Mouse (Mus musculus) lung, postnatal 36 days (tissue): Measurements from ENCODE around the gene Mrap2.

Experiments used
- DNase-seq: peaks from one replicate; pipeline ENCODE4 v3.0.0; 2022; ENCODE audit warnings: mixed read lengths

Gene Mrap2

GRCm38 (mm10) chr9:87182231-87182630, 38.1 kb downstream of the Mrap2 start:
- no peak for DNase-seq

- DNase-seq = no peak
Observed at GRCm38 (mm10) chr9:87187336-87187735, 43.2 kb downstream of the Mrap2 start.

- no peak for DNase-seq
Observed at GRCm38 (mm10) chr9:87193721-87194120, 49.6 kb downstream of the Mrap2 start.

DNA sequence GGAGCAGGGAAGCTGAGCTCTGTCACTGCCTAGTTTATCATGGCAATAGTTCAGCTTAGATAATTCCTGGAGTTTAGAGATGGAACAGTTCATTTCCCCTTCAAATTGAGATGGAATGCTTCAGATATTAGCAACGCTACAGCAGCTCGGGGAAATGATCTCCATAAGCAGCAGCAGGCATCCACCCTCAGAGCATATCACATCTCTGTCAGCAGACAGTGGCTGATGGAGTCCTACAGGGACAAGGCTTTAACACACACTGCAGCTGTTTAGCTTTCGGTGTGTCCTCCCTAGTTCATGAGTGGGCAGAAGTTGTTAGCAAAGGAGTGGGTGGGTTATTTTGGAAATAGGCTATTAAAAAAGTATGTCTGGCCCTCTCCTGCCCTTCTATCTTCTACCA, 53.2 kb downstream of the Mrap2 start:
- DNase-seq = no peak

DNA sequence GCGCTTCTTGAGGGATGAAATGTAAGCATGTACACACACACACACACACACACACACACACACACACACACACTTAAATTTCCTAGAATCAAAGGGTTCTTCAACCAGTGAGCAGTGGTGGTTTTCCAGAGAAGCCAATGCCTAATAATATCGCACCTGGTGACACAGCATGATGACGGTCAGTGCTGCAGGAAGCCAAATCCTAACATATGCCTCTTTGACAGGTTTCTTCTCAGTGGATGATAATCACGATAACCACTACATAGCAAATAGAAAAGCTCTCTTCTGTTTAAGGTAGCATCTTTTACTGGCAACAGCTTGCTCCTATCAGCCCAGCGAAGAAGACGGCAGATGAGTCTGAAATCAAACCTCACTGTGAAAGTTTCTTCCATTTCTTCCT, 53.9 kb downstream of the Mrap2 start:
- no peak for DNase-seq

DNA sequence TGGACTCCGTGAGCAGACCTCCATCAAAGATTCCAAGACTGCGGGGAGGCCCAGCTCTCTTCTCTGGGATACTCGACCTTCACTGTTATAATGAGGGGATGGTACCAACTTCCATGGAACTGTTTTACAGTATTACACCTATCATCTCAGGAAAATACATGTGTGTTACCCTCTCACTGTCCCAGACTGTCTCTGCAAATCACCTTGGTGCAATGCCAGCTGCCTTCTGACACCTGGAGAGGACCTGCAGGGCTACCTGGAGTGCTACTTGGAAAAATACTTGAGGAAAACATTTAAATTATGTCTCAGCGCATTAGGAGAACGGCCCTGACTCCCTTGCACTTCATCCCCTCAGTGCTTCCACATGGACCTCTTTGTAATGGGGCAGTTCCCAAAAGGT, 56.3 kb downstream of the Mrap2 start:
- DNase-seq = no peak

GRCm38 (mm10) chr9:87200919-87201318, 56.8 kb downstream of the Mrap2 start:
- no peak for DNase-seq

DNA sequence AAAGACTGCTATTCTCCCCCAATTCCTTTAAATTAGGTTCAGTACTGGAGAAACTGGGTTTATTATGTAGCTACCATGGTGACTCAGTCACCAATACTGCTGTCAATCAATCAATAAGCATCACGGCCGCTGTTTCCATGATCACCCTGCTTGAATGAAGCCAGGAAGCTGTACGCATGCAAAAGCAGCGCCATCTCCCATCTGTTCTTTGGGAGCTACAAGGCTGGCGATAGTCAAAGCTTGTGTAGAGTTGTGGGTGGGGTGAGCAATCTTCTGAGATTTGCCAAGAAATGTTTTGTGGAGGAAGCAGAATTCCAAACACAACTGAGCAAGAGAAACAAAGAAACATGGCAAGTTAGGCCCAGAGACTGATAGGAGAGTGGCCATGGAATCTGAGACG, 58.3 kb downstream of the Mrap2 start:
- DNase-seq = no peak

DNA sequence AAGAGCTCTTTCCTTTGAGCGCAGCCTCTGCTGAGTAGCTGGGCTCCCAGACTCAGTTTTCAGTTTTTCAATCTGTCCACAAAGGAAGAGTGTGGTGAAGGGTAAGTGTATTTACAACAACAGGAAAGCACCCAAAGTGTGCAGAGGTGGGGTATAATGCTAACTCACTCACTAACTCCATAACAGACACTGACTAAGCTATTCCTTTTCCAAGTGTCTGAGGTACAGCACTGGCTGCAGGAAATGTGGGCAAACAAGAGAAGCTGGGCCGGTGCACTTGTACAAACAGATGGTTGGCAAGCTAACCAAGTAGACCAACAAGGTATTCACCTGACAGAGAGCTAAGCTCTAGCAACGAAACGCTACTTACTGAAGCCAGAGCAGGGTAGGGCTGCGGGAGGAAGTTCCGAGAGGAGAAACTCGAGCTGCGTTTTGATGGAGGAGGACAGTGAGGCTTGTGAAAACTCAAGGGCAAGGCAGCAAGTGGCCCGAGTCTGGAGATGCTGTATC, 66.8 kb downstream of the Mrap2 start:
- DNase-seq = peak; percentile 16

- DNase-seq = no peak
Observed at GRCm38 (mm10) chr9:87213204-87213603, 69.1 kb downstream of the Mrap2 start.
